Mouse (Mus musculus) lung, adult 2 months (tissue): ENCODE results near the gene Btg1-ps1. TPM values are rescaled to one million over a fixed set of nuclear protein-coding genes. Genes with fewer than 3 reads are reported as not detected.
A peak's percentile ranks its signal among the peaks of the same experiment; 100 is the strongest.
"Not testable (repeated sequence)": the region's sequence is repeated elsewhere in the genome, so short reads cannot be mapped to it uniquely, and the experiment has no call there.

Experiments
- DNase-seq: peaks from one replicate; pipeline ENCODE4 v3.0.0; 2022
- H3K4me1 ChIP-seq: fragments of 200-500 bp; 2 replicates; pipeline ENCODE4 v1.6.1; 2011; ENCODE audit warnings: low read length; ENCODE audit not compliant: control insufficient read depth, insufficient read depth
- H3K4me3 ChIP-seq: fragments of 200-500 bp; replicated peaks from 2 replicates; pipeline ENCODE3; 2011; ENCODE audit warnings: low read depth, mild to moderate bottlenecking, control low read depth, low read length; ENCODE audit errors: extremely low read depth
- CTCF ChIP-seq: fragments of 200-500 bp; IDR thresholded peaks from 2 replicates; pipeline ENCODE4 v1.5.1; 2011; ENCODE audit warnings: mild to moderate bottlenecking, low read length, control low read depth; ENCODE audit not compliant: insufficient read depth
- POLR2A ChIP-seq: fragments of 200-500 bp; IDR thresholded peaks from 2 replicates; pipeline ENCODE4 v1.6.1; 2011; ENCODE audit warnings: low read depth, mild to moderate bottlenecking, control low read depth, low read length, borderline replicate concordance; ENCODE audit errors: extremely low read depth
- WGBS: fragments of 180-500 bp; shearing (Covaris S2); methylation state at CpG from one replicate; pipeline ENCODE4 v1.1.7; 2018; 5-methylcytosine and 5-hydroxymethylcytosine counted together
- polyA plus RNA-seq: library from polyadenylated mRNA; depleted of rRNA; stranded (reverse); fragments of >200 nt; gene quantifications from 2 replicates; pipeline ENCODE4 v1.2.3, GENCODE M21; 2012; rRNA removed

Gene Btg1-ps1
- not detected in 2 replicates for polyA plus RNA-seq

DNA sequence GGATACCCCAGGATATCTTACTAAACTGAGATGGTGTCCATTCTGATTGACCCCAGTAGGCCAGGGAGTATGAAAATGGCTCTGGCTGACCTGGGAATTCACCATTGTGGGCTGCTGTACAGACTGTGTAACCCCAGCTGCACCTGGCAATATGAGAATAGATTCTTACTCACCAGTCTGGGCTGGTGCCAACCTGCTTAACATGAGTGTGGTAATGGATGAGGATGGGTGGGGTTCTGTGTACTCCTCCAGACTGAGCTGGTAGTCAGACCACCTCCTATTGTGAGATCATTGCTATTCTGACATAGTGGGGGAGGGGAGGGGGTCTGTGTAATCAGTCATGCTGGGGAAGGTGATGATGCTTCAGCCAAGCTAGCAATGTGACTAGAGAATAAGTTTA, at the start of gene Btg1-ps1:
Gene Btg1-ps1 (minus strand): TSS at position 219 of the 400 bp plus-strand sequence.
- H3K4me1 ChIP-seq, H3K4me3 ChIP-seq, DNase-seq: not testable (repeated sequence)

DNA sequence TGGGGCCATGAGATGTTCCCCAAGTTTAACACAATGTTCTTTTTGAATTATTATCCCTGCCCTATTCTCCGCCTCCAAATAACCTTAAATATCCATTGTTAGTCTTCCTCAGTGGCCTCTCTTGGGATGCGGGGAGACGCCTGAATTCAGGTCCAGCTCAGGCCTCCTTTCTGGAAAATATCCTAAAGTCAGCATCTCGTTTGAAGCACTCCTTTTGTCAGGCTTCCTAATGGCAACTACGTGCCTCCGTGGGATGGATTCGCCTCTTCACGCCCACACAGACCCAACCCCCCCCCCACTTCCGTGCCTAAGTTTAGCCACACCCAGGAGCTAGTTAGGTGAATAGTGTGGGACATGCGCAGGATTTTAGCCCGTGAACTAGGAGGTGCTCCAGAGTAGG, 47.6 kb upstream of the Btg1-ps1 start, which contains the start of gene Rhox10:
Gene Rhox10 (plus strand): TSS at position 301 of the 400 bp plus-strand sequence.
- Histone ChIP-seq H3K4me3 (no peak within 1 kb of the TSS), H3K4me1 (no peaks in the 10 kb centered on the region)
- TF ChIP-seq CTCF (no peak), POLR2A (no peak)
- DNase-seq = no peak
- 85% methylated on average over 11 of the region's 11 CpGs for WGBS

DNA sequence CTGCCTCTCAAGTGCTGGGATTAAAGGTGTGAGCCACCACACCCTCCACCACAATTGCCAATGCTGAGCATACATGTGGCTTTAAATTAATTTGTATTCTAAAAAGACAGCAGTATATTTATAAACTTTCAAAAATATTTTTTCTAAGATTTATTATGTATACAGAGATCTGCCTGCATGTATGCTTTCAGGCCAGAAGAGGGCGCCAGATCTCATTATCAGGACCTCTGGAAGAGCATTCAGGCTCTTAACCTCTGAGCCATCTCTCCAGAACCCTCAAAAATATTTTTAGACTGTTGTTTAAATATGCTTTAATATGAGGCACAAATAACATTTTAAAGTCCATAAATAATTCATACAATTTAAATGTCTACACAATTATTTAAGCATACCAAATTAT, 42.9 kb upstream of the Btg1-ps1 start:
- DNase-seq = no peak
- 0% methylated on average over 1 of the region's 1 CpGs for WGBS
- TF ChIP-seq POLR2A (no peak), CTCF (peak; percentile 2; the same call in 1 of the 2 replicates)
- H3K4me3 ChIP-seq = no peak overlapping the region
- no peaks in the 10 kb centered on the region for H3K4me1 ChIP-seq

DNA sequence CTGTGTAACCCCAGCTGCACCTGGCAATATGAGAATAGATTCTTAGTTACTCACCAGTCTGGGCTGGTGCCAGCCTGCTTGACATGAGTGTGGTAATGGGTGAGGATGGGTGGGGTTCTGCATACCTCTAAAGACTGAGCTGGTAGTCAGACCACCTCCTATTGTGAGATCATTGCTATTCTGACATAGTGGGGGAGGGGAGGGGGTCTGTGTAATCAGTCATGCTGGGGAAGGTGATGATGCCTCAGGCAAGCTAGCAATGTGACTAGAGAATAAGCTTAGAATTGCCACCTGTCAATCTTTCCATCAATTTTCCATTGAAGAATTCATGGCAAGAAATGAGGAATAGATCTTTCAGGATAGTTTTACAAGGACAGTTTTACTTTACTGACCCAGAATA, 24.4 kb upstream of the Btg1-ps1 start, which contains the start of gene Btg1-ps2:
Gene Btg1-ps2 (minus strand): TSS at position 101 of the 400 bp plus-strand sequence.
- DNase-seq, H3K4me1 ChIP-seq, H3K4me3 ChIP-seq: not testable (repeated sequence)

DNA sequence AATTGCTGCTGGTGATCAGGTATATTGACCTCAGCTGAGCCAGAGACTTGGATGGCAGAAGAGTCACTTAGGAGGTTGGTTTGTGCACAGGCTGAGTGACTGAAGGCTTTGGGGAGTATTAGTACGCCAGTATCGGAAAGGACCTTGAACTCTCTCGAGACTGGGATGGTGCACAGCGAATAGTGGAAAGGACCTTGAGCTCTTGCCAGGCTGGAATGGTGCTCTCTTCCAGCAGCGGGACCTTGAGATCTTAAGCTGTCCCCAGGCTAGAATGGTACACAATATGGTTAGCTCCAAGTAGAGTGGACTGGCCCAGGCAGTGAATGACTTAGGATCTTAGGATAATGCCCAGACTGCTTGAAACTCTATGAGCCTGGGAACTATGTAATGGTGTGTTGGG, 21.1 kb upstream of the Btg1-ps1 start:
- H3K4me3 ChIP-seq = no peak overlapping the region
- 88% methylated on average over 5 of the region's 5 CpGs for WGBS
- TF ChIP-seq POLR2A (no peak), CTCF (no peak)
- DNase-seq = no peak
- no peaks in the 10 kb centered on the region for H3K4me1 ChIP-seq

DNA sequence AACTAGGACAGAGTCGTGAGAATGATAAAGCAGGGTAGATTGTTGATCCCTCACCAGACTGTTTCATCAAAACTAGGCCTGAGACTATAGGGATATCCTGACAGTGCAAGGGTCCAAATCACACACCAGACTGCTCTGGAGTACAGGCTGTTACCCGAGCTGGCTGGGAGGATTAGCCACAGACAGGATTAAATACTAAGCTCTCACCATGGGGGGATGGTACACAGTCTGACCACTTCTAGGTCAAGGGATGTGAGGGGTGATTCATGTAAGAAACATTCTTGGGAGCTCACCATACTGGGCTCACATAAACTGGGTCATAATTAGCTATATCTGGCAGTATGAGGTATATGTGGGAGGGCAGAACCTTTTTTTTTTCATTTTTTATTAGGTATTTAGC, 15.2 kb upstream of the Btg1-ps1 start:
- H3K4me1 ChIP-seq = no peaks in the 10 kb centered on the region
- WGBS = 70% methylated on average over 2 of the region's 2 CpGs
- no peak for TF ChIP-seq POLR2A
- no peak for TF ChIP-seq CTCF
- DNase-seq = no peak
- H3K4me3 ChIP-seq = no peak overlapping the region

DNA sequence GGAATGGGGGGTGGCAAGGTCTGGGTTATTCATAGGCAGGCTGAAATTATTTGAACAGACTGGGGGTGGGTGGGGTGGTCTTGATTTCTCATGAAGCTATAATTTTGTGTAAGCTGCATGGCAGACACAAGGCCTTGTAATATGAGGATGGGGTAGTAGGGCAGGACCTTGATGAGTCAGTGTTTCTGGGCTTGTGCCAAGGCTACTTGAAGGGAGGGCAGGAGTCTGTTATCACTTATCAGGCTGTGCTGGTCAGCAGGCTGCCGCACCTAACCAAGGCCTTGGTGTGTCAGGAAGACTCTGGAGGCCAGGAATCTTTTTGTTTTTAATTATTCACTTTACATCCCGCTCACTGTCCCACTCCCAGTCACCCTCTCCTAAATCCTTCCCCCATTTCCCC, 9.9 kb downstream of the Btg1-ps1 start:
- no peak for DNase-seq
- no peak overlapping the region for H3K4me3 ChIP-seq
- TF ChIP-seq POLR2A (no peak), CTCF (no peak)
- no peaks in the 10 kb centered on the region for H3K4me1 ChIP-seq
- WGBS = 59% methylated on average over 2 of the region's 2 CpGs

Other genes with a start within 250 kb of the Btg1-ps1 start
- not detected in 2 replicates for gene Rhox5, start 214.0 kb downstream of the Btg1-ps1 start, polyA plus RNA-seq
- not detected in 2 replicates for gene Rhox6, start 191.9 kb downstream of the Btg1-ps1 start, polyA plus RNA-seq
- gene Rhox7a, start 187.1 kb downstream of the Btg1-ps1 start, polyA plus RNA-seq = not detected in 2 replicates
- gene Rhox8, start 139.9 kb downstream of the Btg1-ps1 start, polyA plus RNA-seq = not detected in 2 replicates
- gene Rhox7b, start 121.6 kb downstream of the Btg1-ps1 start, polyA plus RNA-seq = not detected in 2 replicates
- gene Rhox9, start 117.0 kb downstream of the Btg1-ps1 start, polyA plus RNA-seq = not detected in 2 replicates
- gene Btg1-ps2, start 24.3 kb upstream of the Btg1-ps1 start, polyA plus RNA-seq = not detected in 2 replicates
- not detected in 2 replicates for gene Rhox10, start 47.7 kb upstream of the Btg1-ps1 start, polyA plus RNA-seq
- gene Rhox11, start 66.3 kb upstream of the Btg1-ps1 start, polyA plus RNA-seq = not detected in 2 replicates
- not detected in 2 replicates for gene Rhox12, start 92.1 kb upstream of the Btg1-ps1 start, polyA plus RNA-seq
- gene Rhox13, start 102.4 kb upstream of the Btg1-ps1 start, polyA plus RNA-seq = not detected in 2 replicates
- 2.2 and 3.8 TPM in 2 replicates for gene Zbtb33, start 171.0 kb upstream of the Btg1-ps1 start, polyA plus RNA-seq
- gene Tmem255a, start 233.6 kb upstream of the Btg1-ps1 start, polyA plus RNA-seq = 0.68 and 1.1 TPM in 2 replicates